Mouse (Mus musculus) gonadal fat pad, adult 2 months (tissue): ENCODE measurements around the gene Abl1. TPM values are rescaled to one million over a fixed set of nuclear protein-coding genes. Genes with fewer than 3 reads are reported as not detected.
"Not testable (repeated sequence)": the region's sequence is repeated elsewhere in the genome, so short reads cannot be mapped to it uniquely, and the experiment has no call there.

Experiments used
- DNase-seq: peaks from one replicate; pipeline ENCODE4 v3.0.0-alpha.2; 2012; ENCODE audit warnings: low read depth
- polyA plus RNA-seq: library from polyadenylated mRNA; depleted of rRNA; stranded (reverse); fragments of >200 nt; gene quantifications from 2 replicates; pipeline ENCODE4 v1.2.3, GENCODE M21; 2012; rRNA removed

Gene Abl1
- 45.5 and 45.8 TPM in 2 replicates for polyA plus RNA-seq

- DNase-seq, result peak; percentile 81
These were observed at the start of gene Abl1 for GRCm38 (mm10) chr2:31688074-31688925. Gene Abl1, plus strand, starts transcription at chr2:31688376.

GRCm38 (mm10) chr2:31638581-31639465 lies 49.4 kb upstream of the Abl1 start:
- no peak for DNase-seq

- no peak for DNase-seq
These were observed 48.8 kb upstream of the Abl1 start for GRCm38 (mm10) chr2:31639466-31639760.

GRCm38 (mm10) chr2:31639901-31640608 lies 48.1 kb upstream of the Abl1 start, which contains the start of gene Prdm12:
Gene Prdm12, plus strand, starts transcription at chr2:31640037.
- no peak for DNase-seq

- DNase-seq, result no peak
These were observed 47.3 kb upstream of the Abl1 start for GRCm38 (mm10) chr2:31640609-31641507.

- no peak for DNase-seq
These were observed 46.7 kb upstream of the Abl1 start for GRCm38 (mm10) chr2:31641508-31641830.

GRCm38 (mm10) chr2:31641929-31642328 lies 46.2 kb upstream of the Abl1 start:
- DNase-seq, result no peak

GRCm38 (mm10) chr2:31653971-31654853 lies 34.0 kb upstream of the Abl1 start:
- DNase-seq, result no peak

GRCm38 (mm10) chr2:31654854-31655559 lies 33.2 kb upstream of the Abl1 start:
- no peak for DNase-seq

GRCm38 (mm10) chr2:31656374-31656773 lies 31.8 kb upstream of the Abl1 start:
- DNase-seq, result no peak

- no peak for DNase-seq
These were observed 25.0 kb upstream of the Abl1 start for GRCm38 (mm10) chr2:31662939-31663803.

GRCm38 (mm10) chr2:31663804-31664180 lies 24.4 kb upstream of the Abl1 start:
- no peak for DNase-seq

- no peak for DNase-seq
These were observed 20.8 kb upstream of the Abl1 start for GRCm38 (mm10) chr2:31667332-31667731.

- peak; percentile 58 for DNase-seq
These were observed 17.6 kb upstream of the Abl1 start, which contains the start of gene Exosc2 for GRCm38 (mm10) chr2:31670551-31671035. Gene Exosc2, plus strand, starts transcription at chr2:31670715.

GRCm38 (mm10) chr2:31678641-31679040 lies 9.5 kb upstream of the Abl1 start:
- DNase-seq, result no peak

GRCm38 (mm10) chr2:31681051-31681707 lies 7.0 kb upstream of the Abl1 start:
- DNase-seq, result not testable (repeated sequence)

GRCm38 (mm10) chr2:31681731-31682235 lies 6.4 kb upstream of the Abl1 start:
- DNase-seq, result no peak

GRCm38 (mm10) chr2:31683666-31684065 lies 4.5 kb upstream of the Abl1 start:
- no peak for DNase-seq
